Mouse (Mus musculus) ovary, adult 18-20 months (tissue): Measurements from ENCODE around the gene Rngtt.
"Not testable (repeated sequence)": the region's sequence is repeated elsewhere in the genome, so short reads cannot be mapped to it uniquely, and the experiment has no call there.

ENCODE experiments used
- DNase-seq: peaks from one replicate; pipeline ENCODE4 v3.0.0; 2022; ENCODE audit warnings: low spot score, mixed read lengths

The Rngtt gene

DNA sequence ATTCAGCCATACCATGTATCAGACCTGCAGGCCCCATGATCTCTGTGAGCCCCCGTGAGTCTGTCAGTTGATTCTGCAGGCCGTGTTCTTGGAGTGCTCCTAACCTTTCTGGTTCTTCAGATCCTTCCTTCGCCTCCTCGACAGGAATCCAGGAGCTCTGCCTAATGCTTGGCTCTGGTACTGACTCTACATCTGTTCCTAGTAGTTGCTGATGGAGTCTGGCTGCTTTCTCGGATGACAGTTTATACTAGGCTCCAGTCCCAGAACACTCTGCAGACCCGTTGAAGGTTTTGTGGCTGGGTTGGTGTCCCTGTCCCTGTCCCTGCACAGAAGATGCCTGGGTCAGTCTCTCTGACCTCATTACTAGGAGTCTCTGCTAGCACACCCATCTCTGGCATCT lies 131.8 kb downstream of the Rngtt start:
- no peak for DNase-seq

DNA sequence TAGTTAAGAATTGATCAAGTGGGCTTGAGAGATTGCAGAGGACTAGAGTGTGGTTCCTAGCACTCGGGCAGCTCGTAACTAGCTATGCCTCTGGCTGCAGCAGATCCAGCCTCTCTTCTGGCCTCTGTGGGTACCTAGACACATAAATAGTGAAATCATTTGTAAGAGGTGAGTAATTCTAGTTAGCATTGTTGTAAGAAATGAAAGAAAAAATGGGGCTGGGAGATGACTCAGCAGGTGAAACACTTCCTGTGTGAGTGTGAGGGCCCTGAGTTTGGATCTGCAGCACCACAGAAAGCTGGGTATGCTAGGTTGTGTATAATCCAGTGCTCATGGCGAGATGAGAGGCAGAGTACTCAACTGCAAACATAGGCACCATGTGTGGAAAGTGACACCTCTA lies 136.2 kb downstream of the Rngtt start:
- DNase-seq: no peak

DNA sequence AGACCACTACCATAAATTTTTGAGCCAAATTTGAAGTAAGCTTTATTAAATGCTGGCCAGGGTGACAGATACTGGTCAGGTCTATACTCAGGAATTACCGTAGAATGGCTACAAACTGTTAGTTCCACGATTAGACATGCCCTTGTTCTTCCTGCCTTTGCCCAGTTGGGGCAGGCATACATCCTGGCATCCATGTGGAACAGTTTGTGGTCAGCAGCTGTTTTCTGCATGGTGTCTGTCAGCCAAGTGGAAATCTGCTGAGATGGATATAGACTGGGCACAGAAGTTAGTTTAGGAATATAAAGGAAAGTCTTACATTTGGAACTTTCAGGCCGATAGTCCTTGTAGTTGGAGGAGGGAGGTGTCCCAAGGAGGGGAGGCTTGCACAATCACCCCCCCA lies 136.8 kb downstream of the Rngtt start:
- DNase-seq: no peak

DNA sequence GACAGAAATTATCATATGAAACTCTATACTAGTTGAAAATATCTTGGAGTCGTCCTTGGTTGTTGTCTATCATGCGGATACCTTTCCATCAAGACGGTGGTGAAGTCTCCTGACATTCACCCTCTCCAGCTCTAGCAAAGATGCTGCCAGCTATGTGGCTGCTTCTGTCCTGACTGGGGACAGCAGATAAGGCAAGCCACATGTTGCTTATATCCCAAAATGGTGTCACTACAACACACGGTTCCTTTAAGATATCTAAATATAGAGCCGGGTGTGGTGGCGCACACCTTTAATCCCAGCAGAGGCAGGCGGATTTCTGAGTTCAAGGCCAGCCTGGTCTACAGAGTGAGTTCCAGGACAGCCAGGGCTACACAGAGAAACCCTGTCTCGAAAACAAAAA lies 140.2 kb downstream of the Rngtt start:
- DNase-seq: not testable (repeated sequence)

DNA sequence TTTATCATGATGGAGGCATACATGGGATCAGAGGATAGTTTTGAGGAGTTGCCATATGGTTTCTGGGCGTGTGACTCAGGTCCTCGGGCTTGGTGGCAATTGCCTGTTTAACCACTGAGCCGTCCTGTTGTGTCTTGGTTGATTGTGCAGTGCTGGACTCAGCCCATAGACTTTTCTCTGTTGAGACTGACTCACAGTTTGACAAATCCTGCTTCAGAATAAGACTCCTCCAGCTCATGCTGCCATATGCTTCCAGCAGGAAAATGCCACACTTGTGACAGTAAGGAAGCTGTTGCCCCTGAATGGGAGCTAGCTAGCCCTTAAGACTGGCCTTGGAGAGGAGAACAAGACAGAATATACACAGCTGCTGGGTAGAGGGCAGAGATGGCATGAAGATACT lies 149.7 kb downstream of the Rngtt start:
- no peak for DNase-seq

DNA sequence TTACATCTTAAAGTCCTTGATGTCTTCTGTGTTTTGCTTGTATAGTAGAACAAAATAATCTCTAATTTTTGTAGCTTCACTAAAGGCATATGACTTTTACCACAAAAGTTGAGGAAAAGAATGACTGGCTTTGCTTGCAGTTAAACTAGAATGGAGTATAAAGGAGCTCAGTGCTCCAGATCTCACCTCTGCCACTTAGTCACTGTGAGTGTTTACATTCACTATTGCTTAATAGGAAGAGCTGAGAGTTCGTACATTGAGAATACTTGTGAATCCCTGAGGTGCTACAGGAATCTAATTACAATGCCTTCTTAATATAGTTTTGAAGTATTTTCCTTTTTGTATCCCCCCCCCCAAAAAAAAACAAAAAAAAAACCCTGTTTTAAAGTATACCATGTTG lies 154.3 kb downstream of the Rngtt start:
- DNase-seq: no peak

DNA sequence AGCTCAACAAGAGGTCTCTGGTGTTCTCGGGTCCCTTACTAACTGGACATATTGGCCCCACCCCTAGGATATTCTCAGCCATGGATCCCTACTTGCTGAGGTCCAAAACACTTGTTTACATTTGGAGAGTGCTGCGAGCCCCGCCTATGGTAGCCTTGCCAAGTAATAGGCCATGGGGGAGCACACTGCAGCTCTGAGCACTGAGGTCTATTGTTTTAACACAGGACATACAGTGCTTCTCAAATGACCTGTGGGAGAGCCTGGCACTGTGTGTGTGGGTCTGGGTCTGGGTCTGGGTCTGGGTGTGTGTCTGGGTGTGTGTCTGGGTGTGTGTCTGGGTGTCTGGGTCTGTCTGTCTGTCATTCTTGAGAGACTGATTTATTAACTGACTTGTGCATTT lies 155.8 kb downstream of the Rngtt start:
- no peak for DNase-seq

DNA sequence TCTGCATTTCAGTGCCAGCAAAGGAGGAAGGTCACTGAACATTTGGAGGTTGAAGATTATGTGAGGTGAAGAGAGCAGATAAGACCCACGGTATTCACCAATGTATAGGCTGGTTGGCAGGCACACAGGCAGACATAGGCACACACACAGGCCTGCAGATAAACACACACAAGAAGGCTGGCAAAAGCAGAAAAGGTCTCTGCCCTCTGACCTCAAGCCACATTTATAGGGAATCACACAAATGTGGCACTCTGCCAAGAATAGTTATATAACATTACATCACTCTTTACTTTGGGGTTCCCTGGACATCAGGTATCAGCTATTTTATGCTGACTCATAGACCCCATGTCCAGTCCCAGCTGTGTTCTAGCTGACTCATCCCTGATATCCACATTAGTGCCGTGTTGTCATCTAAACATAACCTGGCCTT lies 156.9 kb downstream of the Rngtt start:
- no peak for DNase-seq

DNA sequence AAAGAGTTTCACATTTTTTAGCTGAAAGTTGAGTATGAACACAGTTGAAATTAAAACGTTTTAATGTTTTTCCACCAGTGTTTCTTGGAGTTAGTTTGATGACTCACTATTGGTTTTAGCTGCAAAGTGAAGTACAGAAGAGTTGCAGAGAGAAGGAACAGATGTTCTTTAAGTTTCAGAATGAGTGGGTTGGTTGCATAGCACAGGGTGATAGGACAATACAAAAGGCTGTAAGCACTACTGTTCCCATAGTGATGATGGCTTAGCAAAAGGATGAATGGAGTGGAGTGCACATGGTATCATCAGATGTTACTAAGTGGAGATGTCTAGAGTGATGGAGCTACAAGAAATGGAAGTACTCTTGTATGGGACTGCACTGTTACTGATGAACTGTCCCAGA lies 157.5 kb downstream of the Rngtt start:
- DNase-seq: no peak

DNA sequence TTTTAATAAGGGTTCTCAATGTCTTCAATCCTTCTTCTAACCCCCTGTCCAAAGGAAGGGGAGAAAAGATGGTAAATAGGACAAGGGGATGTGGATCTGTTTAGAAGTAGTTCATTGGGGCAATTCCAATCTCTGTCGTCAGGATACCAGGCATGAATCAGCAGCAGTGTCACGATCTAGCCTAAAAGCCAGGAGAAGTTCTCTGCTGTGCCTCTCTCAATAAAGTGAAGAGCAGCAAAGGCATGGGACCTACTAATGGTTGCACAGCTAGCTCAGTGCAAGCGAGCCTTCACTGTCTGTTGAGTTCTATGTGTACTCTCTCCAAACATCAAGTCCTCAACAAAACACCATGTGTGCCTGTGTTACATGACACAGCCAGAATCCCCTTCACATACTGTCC lies 158.0 kb downstream of the Rngtt start:
- no peak for DNase-seq

DNA sequence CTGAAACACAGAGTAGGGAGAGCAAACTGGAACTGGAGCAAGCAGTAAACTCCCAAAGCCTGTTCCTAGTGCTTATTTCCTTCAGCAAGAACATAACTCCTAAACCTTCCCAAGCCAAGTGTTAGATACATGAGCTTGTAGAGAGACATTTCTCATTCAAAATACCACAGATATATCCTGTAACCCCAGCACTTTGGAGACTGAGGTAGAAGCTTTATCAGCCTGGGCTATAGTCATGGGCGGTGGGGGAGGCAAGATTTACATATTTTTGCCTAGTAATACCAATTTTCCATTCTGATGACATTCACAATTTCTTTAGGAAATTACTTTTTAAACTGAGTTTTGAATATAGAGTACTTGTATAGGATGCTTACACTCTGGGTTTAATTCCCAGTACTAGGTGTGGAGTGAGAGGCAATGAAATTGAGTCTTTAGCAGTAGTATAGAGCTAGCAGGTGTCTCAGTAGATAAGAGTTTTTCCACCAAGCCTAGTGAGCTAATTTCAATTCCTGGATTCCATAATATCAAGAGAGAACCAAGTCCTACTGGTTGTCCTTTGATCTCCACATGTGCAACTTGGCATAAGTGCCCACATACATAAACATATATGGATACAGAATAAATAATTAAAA lies 160.7 kb downstream of the Rngtt start:
- no peak for DNase-seq

DNA sequence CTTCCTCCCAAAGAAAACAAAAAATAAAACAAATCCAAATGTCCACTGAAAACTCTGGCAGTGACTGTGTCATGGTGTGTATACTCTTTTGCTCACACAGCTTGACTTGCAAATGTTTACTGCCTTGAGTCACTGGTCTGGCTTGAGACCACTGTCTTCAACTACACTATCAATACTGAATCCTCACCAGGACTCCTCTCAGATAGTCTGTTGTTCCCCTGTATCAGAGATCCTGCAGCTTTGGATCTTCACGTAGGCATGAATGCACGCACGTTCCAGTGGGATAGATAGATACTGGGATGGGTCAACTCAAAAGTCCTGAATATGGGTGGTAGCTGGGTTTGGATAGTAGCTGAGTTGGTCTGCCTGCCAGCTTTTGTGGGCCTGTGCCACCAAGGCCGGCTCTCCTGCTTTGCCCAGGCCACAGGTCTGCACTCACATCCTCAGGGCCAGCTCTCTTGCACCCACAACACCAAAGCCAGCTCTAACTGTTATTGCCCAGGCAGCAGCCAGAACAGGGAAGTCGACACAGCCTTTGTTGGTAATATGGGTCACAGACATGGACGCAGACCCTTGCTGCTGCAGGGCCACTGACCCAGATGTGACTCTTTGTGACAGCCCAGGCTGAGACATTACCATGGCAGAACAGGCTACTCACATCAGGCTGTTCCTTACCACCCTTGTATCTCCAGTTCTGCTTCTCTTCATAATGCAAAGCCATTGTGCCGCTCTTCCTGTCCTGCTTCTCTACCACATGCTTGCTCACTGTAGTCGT lies 168.1 kb downstream of the Rngtt start:
- no peak for DNase-seq

DNA sequence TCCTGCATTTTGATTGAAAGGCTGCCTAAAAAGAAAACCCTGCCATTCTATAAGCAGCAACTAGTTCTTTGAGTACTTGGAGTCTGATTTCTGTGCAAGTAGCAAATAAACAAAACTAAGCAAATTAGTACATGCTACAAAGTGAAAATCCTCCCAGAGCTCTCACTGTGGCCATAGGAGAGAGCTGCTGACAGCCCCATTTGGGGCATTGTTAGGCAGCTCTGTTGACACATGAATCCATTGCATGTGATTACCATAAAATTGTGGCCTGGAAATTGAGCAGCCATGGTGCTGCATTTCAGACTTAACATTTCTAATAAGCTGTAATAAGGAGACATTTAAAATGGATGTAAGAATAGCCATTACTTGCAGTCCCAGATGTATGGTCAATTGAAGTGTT lies 171.6 kb downstream of the Rngtt start:
- DNase-seq: no peak

DNA sequence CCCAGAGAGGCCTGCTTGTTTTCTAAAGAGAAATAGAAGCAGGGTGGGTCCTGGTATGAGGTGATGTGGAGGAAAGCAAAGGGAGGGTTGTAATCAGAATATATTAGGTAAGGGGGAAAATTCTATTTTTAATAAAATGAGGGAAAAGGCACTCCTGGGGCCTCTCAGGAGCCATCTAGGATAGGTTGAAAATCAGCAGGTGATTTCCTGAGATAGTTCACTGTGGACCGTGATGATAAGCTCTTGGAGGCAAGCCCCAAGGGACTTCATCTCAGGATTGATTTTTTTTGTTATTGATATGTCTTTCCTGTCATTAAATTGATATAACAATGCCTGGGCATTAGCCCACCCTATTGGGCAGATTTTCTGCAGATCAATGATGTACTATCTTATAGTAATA lies 175.9 kb downstream of the Rngtt start:
- no peak for DNase-seq

DNA sequence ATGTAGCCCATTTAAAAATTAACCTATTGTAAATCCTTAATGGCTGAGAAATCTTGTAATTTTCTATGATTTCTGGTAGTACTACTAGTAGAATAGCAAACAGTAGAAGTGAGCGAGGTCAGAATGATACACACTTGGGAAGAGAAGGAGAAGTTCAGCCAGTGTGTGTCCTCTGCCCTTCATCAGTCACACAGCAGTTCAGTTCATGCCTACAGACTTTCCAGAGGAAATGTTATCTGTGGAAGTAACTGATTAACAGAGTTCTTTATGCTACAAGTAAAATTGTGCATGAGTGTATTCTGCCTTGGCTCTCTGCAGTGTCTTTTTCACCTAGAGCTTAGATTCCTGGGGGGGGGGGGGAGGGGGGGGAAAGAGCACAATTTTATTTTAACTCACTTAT lies 181.0 kb downstream of the Rngtt start:
- DNase-seq: no peak

DNA sequence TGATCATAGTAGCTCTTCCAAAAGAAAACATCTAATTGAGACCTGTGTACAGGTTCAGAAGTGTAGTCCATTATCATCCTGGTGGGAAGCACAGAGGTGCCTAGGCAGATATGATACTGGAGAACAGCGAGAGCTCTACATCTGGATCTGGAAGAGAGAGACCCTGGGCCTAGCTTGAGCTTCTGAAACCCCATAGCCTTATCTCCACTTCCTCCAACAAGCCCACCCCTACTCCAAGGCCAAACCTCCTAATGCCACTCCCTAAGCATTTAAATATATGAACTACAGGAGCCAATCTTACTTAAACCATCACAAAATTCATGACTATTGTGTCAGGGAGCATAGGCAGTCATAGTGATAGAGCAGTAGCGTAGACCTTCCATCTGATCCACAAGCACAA lies 184.3 kb downstream of the Rngtt start:
- no peak for DNase-seq

DNA sequence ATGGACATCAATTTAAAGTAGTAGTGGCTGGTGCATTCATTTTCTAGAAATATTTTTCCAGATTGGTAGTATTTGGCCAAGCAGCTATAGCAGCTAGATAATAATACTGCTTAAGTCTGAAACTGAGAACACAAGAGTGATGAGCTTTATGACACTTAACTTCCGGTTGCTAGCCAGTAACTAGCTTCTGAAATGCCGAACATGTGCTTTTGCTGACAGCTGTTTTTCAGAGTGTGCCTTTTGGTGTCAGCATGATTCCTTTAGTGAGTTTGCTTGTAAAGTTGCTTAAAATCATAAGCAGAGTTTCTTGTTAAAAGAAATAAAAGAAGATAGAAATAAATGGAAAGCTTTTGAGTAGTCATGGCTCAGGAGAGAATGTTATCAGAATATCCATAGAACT lies 186.9 kb downstream of the Rngtt start:
- no peak for DNase-seq

DNA sequence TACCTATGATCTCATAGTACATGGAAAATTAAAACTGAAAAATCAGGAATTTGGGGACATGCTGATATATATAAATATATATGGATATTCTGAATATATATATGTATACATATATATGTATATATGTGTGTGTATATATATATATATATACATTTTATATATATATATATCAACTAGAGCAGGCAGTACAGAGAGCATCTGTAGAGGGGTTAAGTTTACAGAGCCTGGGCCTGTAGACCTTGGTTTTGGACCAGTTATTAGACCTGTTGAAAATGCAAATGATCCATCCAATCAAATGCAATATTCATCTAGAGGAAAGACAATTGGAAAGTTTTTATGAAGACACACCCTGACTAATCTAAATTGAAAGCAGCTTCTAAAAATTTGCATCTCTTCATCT lies 187.5 kb downstream of the Rngtt start:
- no peak for DNase-seq

DNA sequence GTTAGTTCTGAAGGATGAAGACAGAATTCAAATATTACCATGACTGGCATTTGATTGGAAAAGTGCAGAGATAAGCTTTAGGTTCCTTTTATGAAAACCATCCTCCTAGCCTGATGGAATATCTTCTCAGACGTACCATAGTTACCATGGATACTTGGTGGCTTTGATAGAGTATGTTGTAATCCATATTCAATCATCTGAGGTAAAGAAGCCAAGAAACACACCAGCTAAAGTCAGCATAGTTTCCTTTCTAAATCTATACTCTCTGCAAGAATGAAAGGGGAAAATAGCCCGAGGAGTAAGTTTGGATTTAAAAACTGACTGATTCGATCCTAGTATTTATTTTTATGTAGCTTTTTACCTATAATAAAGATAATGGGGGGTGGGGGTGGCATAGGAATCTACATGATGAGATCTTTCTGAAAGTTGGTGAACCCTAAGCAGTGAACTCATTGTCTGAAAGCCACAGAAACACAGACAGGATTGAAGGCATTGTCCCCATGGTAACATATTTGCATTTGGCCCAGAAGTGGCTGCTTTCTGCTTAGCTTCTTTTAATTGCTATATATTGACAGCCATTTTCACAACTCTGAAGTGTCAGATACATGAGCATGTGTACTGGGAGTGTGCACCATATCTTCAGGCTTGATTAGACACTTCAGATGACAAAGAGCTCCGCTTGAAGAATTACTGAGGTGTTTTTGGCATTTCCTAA lies 188.2 kb downstream of the Rngtt start:
- DNase-seq: no peak

DNA sequence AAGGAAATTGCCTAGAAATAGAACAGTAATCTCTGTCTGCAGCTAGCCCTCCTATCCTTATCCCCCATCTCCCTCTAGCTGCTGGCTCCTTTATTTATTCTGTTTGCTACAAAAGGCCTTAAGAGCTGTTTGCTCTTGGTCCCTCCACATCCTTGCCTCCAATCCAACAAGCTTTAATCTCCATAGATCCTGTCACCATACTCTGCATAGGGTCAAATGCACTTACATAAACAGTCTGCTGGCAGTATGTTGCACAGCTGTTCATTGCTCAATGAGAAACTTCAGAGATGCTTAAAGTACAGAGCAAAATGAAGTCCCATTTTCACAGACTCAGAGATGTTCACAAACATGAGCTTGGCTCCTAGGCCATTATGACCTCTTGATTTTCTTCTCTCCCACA lies 196.5 kb downstream of the Rngtt start:
- no peak for DNase-seq

DNA sequence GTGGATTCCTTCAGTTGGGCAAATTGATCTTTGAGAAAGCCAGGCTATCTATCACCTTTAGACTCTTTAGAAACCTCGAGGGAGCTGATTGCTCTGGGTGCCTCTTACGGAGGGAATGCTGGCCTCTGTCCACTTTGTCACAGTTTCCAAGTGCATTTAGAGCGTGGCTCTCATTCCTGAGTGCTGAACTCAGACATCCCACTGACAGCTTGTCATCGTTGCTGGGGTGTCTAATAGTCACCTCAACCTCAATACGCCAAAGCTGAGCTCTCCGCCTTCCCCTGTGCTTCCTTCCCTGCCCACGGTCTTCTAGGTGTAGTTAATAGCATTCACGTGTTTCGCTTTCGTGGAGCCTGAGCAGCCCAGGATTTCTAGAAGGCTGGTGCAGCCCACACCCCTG lies 200.4 kb downstream of the Rngtt start:
- DNase-seq: no peak

DNA sequence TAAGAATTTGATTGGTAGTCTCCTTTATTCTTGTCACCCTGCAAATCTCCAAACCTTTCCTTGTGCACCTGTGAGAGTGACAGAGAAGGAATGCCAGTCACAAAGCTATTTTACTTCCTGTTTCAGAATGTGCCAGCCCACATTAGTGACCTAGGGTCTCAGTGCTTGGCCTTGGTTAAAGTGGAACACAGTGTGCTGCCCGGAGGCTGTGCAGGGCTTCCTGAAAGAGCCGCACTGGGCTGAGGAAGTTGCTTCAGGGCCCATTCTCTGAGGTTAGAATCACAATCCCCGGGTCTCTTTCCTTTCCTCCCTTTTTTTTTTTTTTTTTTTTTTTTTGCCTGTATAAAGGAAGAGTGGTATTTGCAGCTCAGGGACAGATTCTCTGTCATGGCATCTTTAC lies 203.3 kb downstream of the Rngtt start:
- no peak for DNase-seq
